In the genomic region with DNA sequence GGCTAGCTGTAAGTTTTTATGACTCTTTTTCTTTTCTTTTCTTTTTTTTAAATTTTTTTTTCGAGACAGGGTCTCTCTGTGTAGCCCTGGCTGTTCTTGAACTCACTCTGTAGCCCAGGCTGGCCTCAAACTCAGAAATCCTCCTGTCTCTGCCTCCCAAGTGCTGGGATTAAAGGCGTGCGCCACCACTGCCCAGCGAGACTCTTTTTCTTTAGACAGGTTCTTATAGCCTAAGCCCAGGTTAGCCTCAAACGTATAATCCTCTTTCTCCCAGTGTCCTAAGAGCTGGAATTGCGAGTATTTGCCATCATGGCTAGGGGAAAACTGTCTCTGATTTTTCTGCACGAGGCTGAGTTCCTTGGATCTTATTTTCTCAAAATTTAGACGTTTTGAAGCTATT, we compare ENCODE assay signal across 33 mouse cellular contexts.
"Had no signal": no experiment of that assay in that cellular context is flagged by ENCODE, and none has a peak within 500 bp of the region (broad histone marks: within the 10 kb centered on the region; RNA-seq: fewer than 3 reads in every experiment).

No protein-coding gene starts in this region.

- H3K9ac ChIP-seq: heart, embryonic 13.5 days; heart, embryonic 15.5 days; hindbrain, embryonic 12.5 days; hindbrain, embryonic 13.5 days; hindbrain, embryonic 14.5 days; hindbrain, embryonic 15.5 days; intestine, embryonic 15.5 days; kidney, embryonic 15.5 days had no signal

- DNase-seq: heart, postnatal 10 days; heart, postnatal 14 days; heart, postnatal 36 days; heart, postnatal 4 days; kidney, adult 11 months; kidney, adult 18-20 months; kidney, adult 2 months; kidney, adult 8-10 months; kidney, adult 9 months; kidney, postnatal 10 days; kidney, postnatal 14 days; kidney, postnatal 25 days; kidney, postnatal 36 days; kidney, postnatal 4 days; layer of hippocampus, adult 9-11 months; layer of hippocampus, postnatal 36 days had no signal

- ATAC-seq: hindbrain, embryonic 16.5 days; hindbrain, postnatal 0 days; inflammation-experienced regulatory T-cells, adult 6 months; intestine, embryonic 15.5 days; intestine, embryonic 16.5 days; intestine, postnatal 0 days had no signal

- H3K4me3 ChIP-seq: heart, embryonic 13.5 days; heart, embryonic 15.5 days; hindbrain, embryonic 10.5 days; hindbrain, embryonic 12.5 days; hindbrain, embryonic 13.5 days; hindbrain, embryonic 15.5 days; intestine, embryonic 15.5 days; kidney, embryonic 15.5 days; layer of hippocampus, adult 2 months; left cerebral cortex, adult 2 months had no signal

- H3K27me3 ChIP-seq: heart, embryonic 13.5 days; heart, embryonic 15.5 days; hindbrain, embryonic 12.5 days; hindbrain, embryonic 13.5 days; hindbrain, embryonic 15.5 days; intestine, embryonic 15.5 days; kidney, embryonic 15.5 days had no signal

- H3K36me3 ChIP-seq: heart, embryonic 15.5 days; hindbrain, embryonic 12.5 days; hindbrain, embryonic 15.5 days; intestine, embryonic 15.5 days had no signal

- H3K4me2 ChIP-seq: heart, embryonic 13.5 days; heart, embryonic 15.5 days; hindbrain, embryonic 12.5 days; hindbrain, embryonic 13.5 days; hindbrain, embryonic 14.5 days; hindbrain, embryonic 15.5 days; intestine, embryonic 15.5 days; kidney, embryonic 15.5 days had no signal

- H3K9me3 ChIP-seq: heart, embryonic 13.5 days; heart, embryonic 15.5 days; hindbrain, embryonic 10.5 days; hindbrain, embryonic 12.5 days; hindbrain, embryonic 15.5 days; intestine, embryonic 15.5 days; kidney, embryonic 15.5 days had no signal

- H3K27ac ChIP-seq: heart, embryonic 13.5 days; heart, embryonic 15.5 days; hindbrain, embryonic 10.5 days; hindbrain, embryonic 12.5 days; hindbrain, embryonic 13.5 days; hindbrain, embryonic 14.5 days; hindbrain, embryonic 15.5 days; hindbrain, postnatal 0 days; intestine, embryonic 15.5 days; kidney, embryonic 15.5 days; kidney, postnatal 0 days; layer of hippocampus, adult 2 months; left cerebral cortex, adult 2 months had no signal
